Mouse (Mus musculus): Measurements from ENCODE around the gene Cd63. TPM values are rescaled to one million over a fixed set of nuclear protein-coding genes. Genes with fewer than 3 reads are reported as not detected.

Gene Cd63
- total and polyA plus RNA-seq, 3 experiments, result not detected

GRCm38 (mm10) chr10:128911430-128911829 lies 10.6 kb downstream of the Cd63 start:
- dilution Hi-C loops (cut with MboI; ENCODE audit: extremely low pct_ligation_motif_present, extremely low pct_unique_long_range_greater_than_20kb, low sequenced_read_pairs) (no loop called here), in situ Hi-C loops (cut with MboI; ENCODE audit: low pct_ligation_motif_present, low pct_unique_long_range_greater_than_20kb, low sequenced_read_pairs) (no loop called here)
- TF ChIP-seq SIN3A (IDR thresholded peaks at IDR 0.05; ENCODE audit: low read length) (no peak), POLR2A (IDR thresholded peaks at IDR 0.05; ENCODE audit: low read depth, low read length) (no peak), MAFK (IDR thresholded peaks at IDR 0.05; ENCODE audit: insufficient replicate concordance, low read length) (no peak), SMC3 (IDR thresholded peaks at IDR 0.05; ENCODE audit: low read depth, low read length) (no peak), KAT2A (IDR thresholded peaks at IDR 0.05; ENCODE audit: insufficient replicate concordance, low read length) (no peak), ELF1 (IDR thresholded peaks at IDR 0.05; ENCODE audit: low read depth, low read length) (no peak), USF2 (conservative IDR thresholded peaks at IDR 0.05; ENCODE audit: low read depth, low read length) (no peak), MYC (IDR thresholded peaks at IDR 0.05; ENCODE audit: low read depth, low read length) (no peak), CHD1 (IDR thresholded peaks at IDR 0.05; ENCODE audit: low read depth, low read length) (no peak), TCF12 (IDR thresholded peaks at IDR 0.05; ENCODE audit: low read depth, low read length) (no peak), ETS1 (conservative IDR thresholded peaks at IDR 0.05; ENCODE audit: low read depth, low read length) (no peak)
- Histone ChIP-seq H3K27me3 (replicated peaks) (peaks cover 2% of the 10 kb centered on the region), H3K9me3 (replicated peaks; ENCODE audit: low read length) (no peaks in the 10 kb centered on the region), H3K79me2 (replicated peaks; ENCODE audit: control insufficient read depth, extremely low read depth, insufficient read depth, poor library complexity, severe bottlenecking) (no peaks in the 10 kb centered on the region), H3K36me3 (replicated peaks in 1 of 2; ENCODE audit: control insufficient read depth in 1 of 2, insufficient read depth in 1 of 2, low read length in 1 of 2) (peaks cover 0 to under 1% of the 10 kb centered on the region in 2 experiments), H3K4me1 (ENCODE audit: control insufficient read depth in 1 of 2, insufficient read depth in 2 of 2) (0 out of 4 replicates have a peak, but pooled peaks cover 0 to 3% of the 10 kb centered on the region in 2 experiments), H3K9ac (ENCODE audit: insufficient read depth, low read depth) (no peak overlapping the region), H3K4me3 (replicated peaks in 1 of 3; ENCODE audit: low read depth in 2 of 3, low read length in 2 of 3, poor library complexity in 1 of 3) (no peak overlapping the region), H3K27ac (ENCODE audit: insufficient read depth, low read depth) (no peak overlapping the region), H3K4me2 (ENCODE audit: insufficient read depth, low read depth, poor library complexity, severe bottlenecking) (no peak overlapping the region)
- no peak for DNase-seq (ENCODE audit: extremely low read depth)

- no peak overlapping the region for H3K9ac ChIP-seq (ENCODE audit: insufficient read depth, low read depth)
- no peaks in the 10 kb centered on the region for H3K9me3 ChIP-seq (replicated peaks; ENCODE audit: low read length)
- no peak overlapping the region for H3K27ac ChIP-seq (ENCODE audit: insufficient read depth, low read depth)
- H3K27me3 ChIP-seq (replicated peaks), result peaks cover 2% of the 10 kb centered on the region
- 0 out of 4 replicates have a peak, but pooled peaks cover 0 to 3% of the 10 kb centered on the region in 2 experiments for H3K4me1 ChIP-seq (ENCODE audit: control insufficient read depth in 1 of 2, insufficient read depth in 2 of 2)
- no peaks in the 10 kb centered on the region for H3K79me2 ChIP-seq (replicated peaks; ENCODE audit: control insufficient read depth, extremely low read depth, insufficient read depth, poor library complexity, severe bottlenecking)
- peaks cover 0 to 8% of the 10 kb centered on the region in 2 experiments for H3K36me3 ChIP-seq (replicated peaks in 1 of 2; ENCODE audit: control insufficient read depth in 1 of 2, insufficient read depth in 1 of 2, low read length in 1 of 2)
- in situ Hi-C loops (cut with MboI; ENCODE audit: low pct_ligation_motif_present, low pct_unique_long_range_greater_than_20kb, low sequenced_read_pairs), result no loop called here
- TF ChIP-seq SIN3A (IDR thresholded peaks at IDR 0.05; ENCODE audit: low read length), result no peak
- no peak for TF ChIP-seq USF1 (IDR thresholded peaks at IDR 0.05; ENCODE audit: low read depth, low read length)
- TF ChIP-seq MAZ (IDR thresholded peaks at IDR 0.05; ENCODE audit: low read depth, low read length), result no peak
- no peak for TF ChIP-seq CTCF (conservative IDR thresholded peaks at IDR 0.05 in 1 of 2, IDR thresholded peaks at IDR 0.05 in 1 of 2; ENCODE audit: low read depth in 2 of 2, low read length in 2 of 2)
- no peak for TF ChIP-seq CHD1 (IDR thresholded peaks at IDR 0.05; ENCODE audit: low read depth, low read length)
- TF ChIP-seq ETS1 (conservative IDR thresholded peaks at IDR 0.05; ENCODE audit: low read depth, low read length), result no peak
- no peak for TF ChIP-seq RAD21 (IDR thresholded peaks at IDR 0.05; ENCODE audit: low read depth, low read length)
- TF ChIP-seq POLR2AphosphoS2 (IDR thresholded peaks at IDR 0.05; ENCODE audit: low read depth, low read length), result no peak
- no peak for TF ChIP-seq TCF12 (IDR thresholded peaks at IDR 0.05; ENCODE audit: low read depth, low read length)
- no peak for DNase-seq (ENCODE audit: extremely low read depth)
- no peak overlapping the region for H3K4me3 ChIP-seq (replicated peaks in 1 of 3; ENCODE audit: low read depth in 2 of 3, low read length in 2 of 3, poor library complexity in 1 of 3)
- H3K4me2 ChIP-seq (ENCODE audit: insufficient read depth, low read depth, poor library complexity, severe bottlenecking), result no peak overlapping the region
- dilution Hi-C loops (cut with MboI; ENCODE audit: extremely low pct_ligation_motif_present, extremely low pct_unique_long_range_greater_than_20kb, low sequenced_read_pairs), result no loop called here
Measured at GRCm38 (mm10) chr10:128912268-128912667, 11.5 kb downstream of the Cd63 start.
